Mouse (Mus musculus): ENCODE results near the gene Ces4a. TPM values are rescaled to one million over a fixed set of nuclear protein-coding genes. Genes with fewer than 3 reads are reported as not detected.
A peak's percentile ranks its signal among the peaks of the same experiment; 100 is the strongest.

Ces4a gene
- polyA plus RNA-seq, 1 experiment from 2014 or later, result not detected

DNA sequence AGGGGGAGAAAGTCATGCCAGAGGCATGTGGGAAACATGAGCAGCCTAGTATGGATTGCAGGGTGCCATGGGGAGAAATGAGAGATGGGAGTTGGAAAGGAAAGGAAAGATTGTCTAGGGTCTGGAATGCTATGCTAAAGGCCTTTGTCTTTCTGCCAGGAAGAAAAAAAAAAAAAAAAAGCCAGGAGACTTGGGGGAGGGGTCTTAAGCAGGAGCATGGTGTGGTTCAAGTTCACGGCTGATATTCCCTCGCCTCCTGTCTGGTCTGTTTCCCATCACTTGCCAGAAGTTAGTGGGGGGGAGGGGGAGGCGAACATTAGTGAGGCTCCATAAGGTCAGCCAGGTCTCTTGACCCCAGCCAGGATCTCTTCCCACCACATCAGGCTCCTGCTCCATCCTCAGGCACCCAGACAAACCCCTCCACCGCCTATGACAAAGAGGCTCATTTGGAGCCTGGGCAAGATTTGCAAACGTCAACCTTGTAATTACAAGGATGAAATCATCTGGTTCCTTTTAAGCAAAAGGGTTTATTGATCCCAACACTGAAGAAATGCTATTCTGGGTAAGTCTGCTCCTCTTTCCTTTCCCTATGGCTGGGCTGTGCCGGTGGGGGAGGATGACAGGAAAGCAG is 32.8 kb downstream of the Ces4a start:
- Histone ChIP-seq H3K4me3 (ENCODE audit: low read length) (no peak overlapping the region), H3K9ac (ENCODE audit: low read length) (no peak overlapping the region), H3K27me3 (ENCODE audit: control insufficient read depth, insufficient read depth, low read length) (no peaks in the 10 kb centered on the region), H3K27ac (ENCODE audit: low read length) (no peak overlapping the region), H3K9me3 (replicated peaks; ENCODE audit: control insufficient read depth, low read length) (no peaks in the 10 kb centered on the region), H3K4me2 (ENCODE audit: low read depth, low read length) (no peak overlapping the region), H3K36me3 (ENCODE audit: control insufficient read depth, insufficient read depth) (no peaks in the 10 kb centered on the region), H3K4me1 (ENCODE audit: control insufficient read depth, insufficient read depth, low read length) (peaks cover 13% of the 10 kb centered on the region)
- 25% methylated on average over 6 of the region's 6 CpGs for WGBS
- no peak; the same call in 1 of the 2 replicates for ATAC-seq (replicated peaks; ENCODE audit: extremely low read depth, insufficient read depth, low FRiP score)

DNA sequence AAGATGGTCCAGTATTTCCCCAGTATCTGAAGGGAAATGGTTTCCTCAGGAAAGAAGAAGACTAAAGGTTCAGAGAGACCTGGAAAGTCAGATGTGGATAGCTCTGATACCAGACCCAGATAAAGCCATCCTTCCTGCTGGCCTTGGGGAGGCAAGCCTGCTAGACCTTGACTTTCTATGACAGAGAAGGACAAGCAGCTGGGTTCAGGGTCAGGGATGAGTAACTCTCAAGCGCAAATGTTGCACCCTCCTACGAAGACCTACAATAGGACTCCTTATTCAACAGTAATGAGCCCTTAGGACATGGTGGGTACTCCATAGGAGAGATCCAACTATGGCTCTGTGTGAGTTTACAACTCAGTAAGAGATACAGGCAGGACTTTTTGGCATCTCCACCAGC is 33.6 kb downstream of the Ces4a start:
- H3K27ac ChIP-seq (ENCODE audit: low read length), result no peak overlapping the region
- H3K4me2 ChIP-seq (ENCODE audit: low read depth, low read length), result no peak overlapping the region
- peaks cover 13% of the 10 kb centered on the region for H3K4me1 ChIP-seq (ENCODE audit: control insufficient read depth, insufficient read depth, low read length)
- no peak overlapping the region for H3K9ac ChIP-seq (ENCODE audit: low read length)
- no peaks in the 10 kb centered on the region for H3K27me3 ChIP-seq (ENCODE audit: control insufficient read depth, insufficient read depth, low read length)
- WGBS, result 81% methylated on average over 2 of the region's 2 CpGs
- ATAC-seq (replicated peaks; ENCODE audit: extremely low read depth, insufficient read depth, low FRiP score), result no peak
- H3K9me3 ChIP-seq (replicated peaks; ENCODE audit: control insufficient read depth, low read length), result no peaks in the 10 kb centered on the region
- no peak overlapping the region for H3K4me3 ChIP-seq (ENCODE audit: low read length)
- H3K36me3 ChIP-seq (ENCODE audit: control insufficient read depth, insufficient read depth), result no peaks in the 10 kb centered on the region

DNA sequence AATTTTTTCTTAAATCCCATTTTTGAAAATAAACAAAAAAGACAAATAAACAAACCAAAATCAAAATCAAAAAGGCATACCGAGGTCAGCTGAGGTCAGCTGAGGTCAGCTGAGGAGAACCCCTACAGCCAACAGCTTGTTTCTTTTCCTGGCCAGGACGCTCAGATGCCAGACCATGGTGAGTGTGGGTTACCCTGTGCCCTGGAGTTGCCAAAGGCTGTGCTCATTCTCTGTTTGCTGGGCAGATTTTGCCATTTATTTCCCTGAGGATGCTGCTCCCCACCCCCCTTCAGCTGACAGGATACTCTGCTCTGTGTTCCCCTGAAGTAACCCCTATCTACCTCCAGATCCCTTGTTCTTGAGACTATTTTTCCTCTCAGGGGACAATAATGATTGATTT is 35.5 kb downstream of the Ces4a start:
- ATAC-seq (replicated peaks; ENCODE audit: extremely low read depth, insufficient read depth, low FRiP score), result no peak
- no peak overlapping the region for H3K4me2 ChIP-seq (ENCODE audit: low read depth, low read length)
- no peaks in the 10 kb centered on the region for H3K27me3 ChIP-seq (ENCODE audit: control insufficient read depth, insufficient read depth, low read length)
- H3K9me3 ChIP-seq (replicated peaks; ENCODE audit: control insufficient read depth, low read length), result no peaks in the 10 kb centered on the region
- no peak overlapping the region for H3K4me3 ChIP-seq (ENCODE audit: low read length)
- H3K4me1 ChIP-seq (ENCODE audit: control insufficient read depth, insufficient read depth, low read length), result peaks cover 9% of the 10 kb centered on the region
- H3K27ac ChIP-seq (ENCODE audit: low read length), result no peak overlapping the region
- 71% methylated on average over 2 of the region's 2 CpGs for WGBS
- no peak overlapping the region for H3K9ac ChIP-seq (ENCODE audit: low read length)
- H3K36me3 ChIP-seq (ENCODE audit: control insufficient read depth, insufficient read depth), result no peaks in the 10 kb centered on the region

DNA sequence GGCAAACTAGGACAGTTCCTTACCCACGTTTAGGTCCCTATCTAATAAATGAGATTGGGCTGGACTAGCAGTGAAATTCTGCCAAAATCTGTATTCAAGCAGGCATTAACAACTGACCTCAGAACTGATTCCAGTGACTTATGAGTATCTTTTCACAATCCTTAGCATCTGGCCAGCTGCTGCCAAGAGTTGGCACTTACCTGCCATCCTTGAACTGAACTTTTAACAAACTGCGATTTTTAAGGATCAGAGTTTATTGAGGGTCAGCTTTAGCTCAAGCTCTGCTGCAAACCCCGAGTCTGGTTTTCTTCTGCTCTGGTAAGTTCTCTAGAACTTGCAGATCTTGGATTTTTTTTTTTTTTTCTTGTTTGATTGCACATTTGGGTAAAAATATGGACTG is 38.0 kb downstream of the Ces4a start:
- Histone ChIP-seq H3K36me3 (ENCODE audit: control insufficient read depth, insufficient read depth) (no peaks in the 10 kb centered on the region; the same call in 1 of the 2 replicates), H3K4me3 (ENCODE audit: low read length) (no peak overlapping the region; the same call in 1 of the 2 replicates), H3K9me3 (replicated peaks; ENCODE audit: control insufficient read depth, low read length) (no peaks in the 10 kb centered on the region), H3K9ac (ENCODE audit: low read length) (no peak overlapping the region; the same call in 1 of the 2 replicates), H3K27ac (ENCODE audit: low read length) (no peak overlapping the region; the same call in 1 of the 2 replicates), H3K27me3 (ENCODE audit: control insufficient read depth, insufficient read depth, low read length) (no peaks in the 10 kb centered on the region), H3K4me1 (ENCODE audit: control insufficient read depth, insufficient read depth, low read length) (peaks cover 9% of the 10 kb centered on the region), H3K4me2 (ENCODE audit: low read depth, low read length) (peak overlapping the region; percentile 80)
- ATAC-seq (replicated peaks; ENCODE audit: extremely low read depth, insufficient read depth, low FRiP score), result no peak
- 43% methylated on average over 3 of the region's 3 CpGs for WGBS

DNA sequence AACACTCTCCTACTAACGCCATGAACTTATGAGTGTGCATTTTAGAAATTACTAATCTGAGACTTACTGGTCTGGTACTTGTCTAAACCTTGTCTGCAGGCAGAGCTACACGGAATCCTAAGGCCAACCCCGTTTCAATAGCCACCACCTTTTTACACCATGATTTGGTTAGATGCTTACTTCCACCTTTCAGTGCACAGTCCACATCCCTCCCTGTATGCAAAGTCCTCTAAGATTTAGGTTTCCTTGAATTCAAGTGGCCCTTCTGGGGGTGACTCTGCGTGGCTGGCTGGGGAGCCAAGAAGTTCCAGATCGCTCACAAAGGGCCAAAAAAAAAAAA is 38.4 kb downstream of the Ces4a start:
- peak overlapping the region; percentile 80 for H3K4me2 ChIP-seq (ENCODE audit: low read depth, low read length)
- no peaks in the 10 kb centered on the region for H3K9me3 ChIP-seq (replicated peaks; ENCODE audit: control insufficient read depth, low read length)
- ATAC-seq (replicated peaks; ENCODE audit: extremely low read depth, insufficient read depth, low FRiP score), result peak; percentile 1; the same call in 1 of the 2 replicates
- H3K4me1 ChIP-seq (ENCODE audit: control insufficient read depth, insufficient read depth, low read length), result peaks cover 9% of the 10 kb centered on the region
- H3K9ac ChIP-seq (ENCODE audit: low read length), result peak overlapping the region; percentile 90
- peak overlapping the region; percentile 97 for H3K4me3 ChIP-seq (ENCODE audit: low read length)
- H3K36me3 ChIP-seq (ENCODE audit: control insufficient read depth, insufficient read depth), result no peaks in the 10 kb centered on the region; the same call in 1 of the 2 replicates
- peak overlapping the region; percentile 96 for H3K27ac ChIP-seq (ENCODE audit: low read length)
- H3K27me3 ChIP-seq (ENCODE audit: control insufficient read depth, insufficient read depth, low read length), result no peaks in the 10 kb centered on the region
- 1% methylated on average over 5 of the region's 5 CpGs for WGBS

DNA sequence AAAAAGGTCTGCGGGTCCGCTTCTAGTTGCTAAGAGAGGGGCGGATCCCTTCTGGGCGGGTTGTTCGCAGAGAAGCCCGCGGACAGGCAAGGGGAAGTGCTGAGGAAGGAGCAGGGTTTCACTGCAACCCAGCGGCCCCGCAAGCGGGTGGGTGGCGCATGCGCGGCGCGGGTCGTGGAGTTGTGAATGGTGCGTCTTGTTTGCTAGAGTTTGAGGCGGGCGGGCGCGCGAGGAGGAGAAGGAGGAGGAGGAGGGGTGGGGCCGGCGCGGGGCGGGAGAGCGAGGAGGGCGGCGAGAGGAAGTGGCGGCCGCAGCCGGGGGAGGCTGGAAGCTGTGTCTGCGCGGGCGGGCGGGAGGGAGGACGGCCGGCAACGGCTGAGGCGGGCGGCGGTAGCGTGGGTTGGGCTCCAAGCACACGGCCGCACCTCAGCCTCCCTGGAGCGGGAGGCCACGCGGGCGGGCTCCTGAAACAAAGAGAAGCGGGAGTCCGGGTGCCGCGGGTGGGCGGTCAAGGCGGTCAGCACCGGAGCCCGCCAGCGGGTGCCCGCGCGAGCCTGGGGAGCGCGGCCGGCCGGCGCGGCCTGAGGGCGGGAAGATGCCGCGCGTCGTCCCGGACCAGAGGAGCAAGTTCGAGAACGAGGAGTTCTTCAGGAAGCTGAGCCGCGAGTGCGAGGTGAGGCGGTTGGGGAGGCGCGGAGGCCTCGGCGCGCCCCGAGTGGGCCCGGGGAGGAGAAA is 38.9 kb downstream of the Ces4a start, which contains the start of gene Cbfb:
Gene Cbfb, plus strand, starts transcription at position 294 of the 735 bp plus-strand sequence.
- WGBS, result under 1% methylated on average over 79 of the region's 86 CpGs
- peak within 1 kb of the TSS; percentile 96 for H3K27ac ChIP-seq (ENCODE audit: low read length)
- H3K4me3 ChIP-seq (ENCODE audit: low read length), result peak within 1 kb of the TSS; percentile 97
- H3K4me2 ChIP-seq (ENCODE audit: low read depth, low read length), result peak within 1 kb of the TSS; percentile 80
- H3K4me1 ChIP-seq (ENCODE audit: control insufficient read depth, insufficient read depth, low read length), result peaks cover 9% of the 10 kb centered on the region
- peak; percentile 93 for ATAC-seq (replicated peaks; ENCODE audit: extremely low read depth, insufficient read depth, low FRiP score)
- no peaks in the 10 kb centered on the region for H3K27me3 ChIP-seq (ENCODE audit: control insufficient read depth, insufficient read depth, low read length)
- peak within 1 kb of the TSS; percentile 90 for H3K9ac ChIP-seq (ENCODE audit: low read length)
- H3K9me3 ChIP-seq (replicated peaks; ENCODE audit: control insufficient read depth, low read length), result no peaks in the 10 kb centered on the region
- H3K36me3 ChIP-seq (ENCODE audit: control insufficient read depth, insufficient read depth), result no peaks in the 10 kb centered on the region; the same call in 1 of the 2 replicates

DNA sequence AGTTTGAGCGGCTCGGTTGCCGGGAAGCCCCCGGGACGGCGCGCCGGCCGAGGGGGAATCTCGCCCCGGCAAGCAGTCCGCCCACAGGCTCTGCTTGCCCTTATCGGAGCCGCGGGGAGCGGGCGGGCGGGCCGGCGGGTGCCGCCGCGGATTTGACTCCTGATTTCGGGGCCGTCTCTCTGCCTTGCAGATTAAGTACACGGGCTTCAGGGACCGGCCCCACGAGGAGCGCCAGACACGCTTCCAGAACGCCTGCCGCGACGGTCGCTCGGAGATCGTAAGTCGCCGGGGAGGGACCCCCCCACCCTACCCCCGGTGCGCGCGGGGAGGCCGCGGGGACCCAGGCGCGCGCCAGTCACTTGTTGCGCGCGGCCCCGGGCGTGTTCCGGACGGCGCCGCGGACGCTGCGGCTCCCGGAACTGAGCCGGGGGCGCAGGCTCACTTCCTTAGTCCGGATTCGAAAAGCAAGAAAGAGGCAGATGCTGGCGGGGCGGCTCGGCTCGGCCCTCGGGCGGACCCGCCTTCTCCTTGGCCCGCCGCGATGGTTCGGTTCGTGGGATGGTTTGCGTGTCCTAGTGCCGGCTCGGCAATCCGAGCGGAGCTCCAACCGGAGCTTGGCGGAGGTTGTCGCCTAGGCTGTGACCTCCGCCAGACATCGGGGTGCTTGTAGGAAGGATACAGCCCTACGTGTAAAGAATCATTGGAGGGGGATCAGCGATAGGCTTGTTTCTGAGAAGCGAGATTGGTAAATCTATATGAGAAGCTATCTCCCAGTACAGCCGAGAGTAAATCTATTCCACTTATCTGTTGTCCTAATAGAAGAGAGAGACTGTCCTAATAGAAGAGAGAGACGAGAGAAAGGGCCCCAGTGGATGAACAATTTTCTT is 39.8 kb downstream of the Ces4a start:
- Histone ChIP-seq H3K9ac (ENCODE audit: low read length) (peak overlapping the region; percentile 90), H3K4me2 (ENCODE audit: low read depth, low read length) (peak overlapping the region; percentile 80), H3K36me3 (ENCODE audit: control insufficient read depth, insufficient read depth) (peaks cover 4% of the 10 kb centered on the region), H3K27me3 (ENCODE audit: control insufficient read depth, insufficient read depth, low read length) (no peaks in the 10 kb centered on the region), H3K9me3 (replicated peaks; ENCODE audit: control insufficient read depth, low read length) (no peaks in the 10 kb centered on the region), H3K4me1 (ENCODE audit: control insufficient read depth, insufficient read depth, low read length) (peaks cover 9% of the 10 kb centered on the region), H3K4me3 (ENCODE audit: low read length) (peak overlapping the region; percentile 97), H3K27ac (ENCODE audit: low read length) (peak overlapping the region; percentile 96)
- peak; percentile 46 for ATAC-seq (replicated peaks; ENCODE audit: extremely low read depth, insufficient read depth, low FRiP score)
- under 1% methylated on average over 90 of the region's 92 CpGs for WGBS

DNA sequence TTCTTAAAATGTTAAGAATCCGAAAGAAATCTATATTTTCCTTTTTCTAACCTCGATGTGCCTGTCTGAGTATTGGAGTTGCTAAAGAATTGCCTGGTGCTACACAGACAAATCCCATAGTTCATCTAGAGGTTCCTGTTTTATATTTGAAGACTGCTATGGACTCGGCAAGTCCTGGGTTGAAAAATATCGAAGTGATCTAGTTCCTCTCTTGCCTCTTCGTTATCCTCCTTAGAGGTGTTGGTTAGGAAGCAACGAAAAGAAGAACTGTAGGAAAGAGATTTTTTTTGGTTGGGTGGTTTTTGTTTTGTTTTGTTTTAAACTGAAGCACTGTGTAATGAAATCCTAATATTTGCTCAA is 40.4 kb downstream of the Ces4a start:
- no peak for ATAC-seq (replicated peaks; ENCODE audit: extremely low read depth, insufficient read depth, low FRiP score)
- Histone ChIP-seq H3K9me3 (replicated peaks; ENCODE audit: control insufficient read depth, low read length) (no peaks in the 10 kb centered on the region), H3K27me3 (ENCODE audit: control insufficient read depth, insufficient read depth, low read length) (no peaks in the 10 kb centered on the region), H3K4me1 (ENCODE audit: control insufficient read depth, insufficient read depth, low read length) (peaks cover 9% of the 10 kb centered on the region), H3K36me3 (ENCODE audit: control insufficient read depth, insufficient read depth) (peaks cover 6% of the 10 kb centered on the region), H3K27ac (ENCODE audit: low read length) (no peak overlapping the region), H3K9ac (ENCODE audit: low read length) (peak overlapping the region; percentile 90), H3K4me3 (ENCODE audit: low read length) (peak overlapping the region; percentile 97), H3K4me2 (ENCODE audit: low read depth, low read length) (peak overlapping the region; percentile 80)
- 24% methylated on average over 6 of the region's 6 CpGs for WGBS
